Mouse (Mus musculus) cerebellum, postnatal 25 days (tissue): ENCODE measurements at regions not wholly inside any gene's neighbourhood (a gene's known extent, or its start where the extent isn't known, plus 50 kb on each side); places are given as distances from the start of the nearest gene placed in this dataset.

Source experiments
- DNase-seq, 2 experiments: peaks; one replicate each; pipeline ENCODE4 v3.0.0; 2021; ENCODE audit warnings: mixed read lengths in 2 of 2

DNA sequence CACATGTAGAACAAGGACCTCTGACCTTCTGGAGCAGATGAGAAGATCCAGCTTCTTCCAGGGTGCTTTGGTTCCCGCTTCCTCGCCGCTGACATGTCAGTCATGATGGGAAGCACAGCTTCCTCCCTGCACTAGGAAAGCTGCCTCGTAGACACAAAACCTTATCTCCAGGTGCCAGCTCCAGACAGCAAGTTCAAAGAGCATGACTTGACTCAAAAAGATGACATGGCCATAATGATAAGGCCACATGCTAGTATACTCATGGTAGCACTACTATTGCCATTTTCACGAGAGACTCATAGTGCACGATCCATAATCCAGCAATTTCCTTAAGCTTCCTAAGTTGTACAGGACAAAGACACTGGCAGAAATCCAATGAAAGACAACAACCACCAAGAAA is 272.1 kb downstream of the Gm9195 start:
- DNase-seq, result no peak

- no peak for DNase-seq
Measured at GRCm38 (mm10) chr14:72200307-72200706, 291.3 kb downstream of the Gm9195 start.

- DNase-seq, result no peak
Measured at GRCm38 (mm10) chr14:72199900-72200299, 291.7 kb downstream of the Gm9195 start.

DNA sequence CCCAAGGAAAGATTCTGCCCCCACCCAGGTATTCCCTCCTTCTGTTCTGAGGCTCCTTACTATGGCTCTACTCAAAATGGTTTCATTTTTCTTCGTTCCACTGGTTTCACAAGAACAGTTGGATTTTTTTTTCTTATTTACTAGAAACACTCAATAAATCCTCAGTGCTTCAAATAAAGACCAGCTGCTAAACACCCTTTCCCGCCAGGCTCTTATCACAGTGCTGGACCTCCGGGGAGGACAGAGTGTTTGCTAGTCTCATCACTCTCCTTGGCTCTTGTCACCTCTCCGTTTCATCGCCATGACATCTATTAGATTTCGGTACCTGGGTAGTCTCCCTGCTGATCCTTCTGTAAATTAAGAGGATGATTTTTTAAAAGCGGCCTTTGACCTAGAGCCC is 293.7 kb downstream of the Gm9195 start:
- DNase-seq, result no peak

- peak; percentile 44 to 58 for DNase-seq
Measured at GRCm38 (mm10) chr14:72187329-72187984, 304.2 kb downstream of the Gm9195 start.

DNA sequence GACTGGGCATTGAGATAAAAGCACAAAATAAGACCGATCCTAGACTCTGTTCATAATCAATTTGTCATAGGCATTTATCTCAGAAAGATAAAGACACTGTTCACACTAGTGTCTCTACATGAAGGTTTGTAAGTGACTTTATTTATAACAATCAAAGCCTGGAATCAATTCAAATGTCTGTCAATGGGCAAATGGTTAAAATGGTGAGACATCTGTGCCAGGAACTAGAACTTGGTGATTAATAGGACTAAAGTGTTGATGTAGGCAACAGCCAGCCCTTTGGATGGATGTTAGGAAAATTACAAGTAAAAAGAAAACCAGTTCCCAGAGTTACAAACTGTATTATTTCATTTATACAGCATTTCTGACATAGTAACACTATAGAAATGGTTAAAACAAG is 315.9 kb downstream of the Gm9195 start:
- no peak for DNase-seq

DNA sequence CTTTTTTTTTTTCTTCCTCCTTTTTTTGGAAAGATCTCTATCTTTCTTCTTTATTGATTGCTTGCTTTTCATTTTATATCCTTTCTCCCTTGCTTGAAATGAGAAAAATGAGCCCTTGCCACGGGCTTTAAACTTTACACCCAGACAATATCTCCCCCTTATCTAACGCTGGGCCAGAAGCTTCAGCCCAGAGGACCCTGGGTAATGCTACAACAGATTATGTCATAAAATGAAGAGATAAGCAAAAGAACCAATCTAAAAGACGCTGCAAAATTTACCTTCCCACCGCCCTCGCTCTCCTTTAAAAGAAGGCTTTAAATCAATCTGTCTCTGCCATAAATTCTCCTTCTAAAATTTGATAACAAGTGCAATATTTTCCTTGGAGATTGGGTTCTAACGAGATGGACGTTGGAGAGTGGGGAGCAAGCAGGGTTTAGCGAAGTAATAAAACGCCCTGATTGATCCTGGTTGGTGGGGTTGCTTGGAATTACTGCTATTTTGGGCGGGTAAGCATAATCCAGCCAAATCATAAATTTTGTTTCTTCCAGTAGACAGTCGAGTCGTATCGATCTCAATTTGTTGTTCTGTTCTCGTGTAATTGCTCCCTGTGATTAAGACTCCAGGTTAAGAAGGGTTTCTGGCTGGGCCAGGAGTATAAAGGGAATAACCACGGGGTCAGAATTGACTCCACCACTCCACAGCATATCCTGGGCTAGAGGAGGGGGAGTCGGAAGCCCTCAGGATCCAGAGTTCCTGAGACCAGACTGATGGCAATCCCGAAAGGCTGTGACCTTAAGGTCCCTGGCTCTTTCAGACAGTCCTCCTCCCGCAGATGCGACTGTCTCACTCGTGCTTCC is 318.9 kb downstream of the Gm9195 start:
- DNase-seq, result no peak

- no peak for DNase-seq
Measured at GRCm38 (mm10) chr14:72171777-72172176, 319.9 kb downstream of the Gm9195 start.

- DNase-seq, result no peak
Measured at GRCm38 (mm10) chr14:72158537-72159323, 332.9 kb downstream of the Gm9195 start.

DNA sequence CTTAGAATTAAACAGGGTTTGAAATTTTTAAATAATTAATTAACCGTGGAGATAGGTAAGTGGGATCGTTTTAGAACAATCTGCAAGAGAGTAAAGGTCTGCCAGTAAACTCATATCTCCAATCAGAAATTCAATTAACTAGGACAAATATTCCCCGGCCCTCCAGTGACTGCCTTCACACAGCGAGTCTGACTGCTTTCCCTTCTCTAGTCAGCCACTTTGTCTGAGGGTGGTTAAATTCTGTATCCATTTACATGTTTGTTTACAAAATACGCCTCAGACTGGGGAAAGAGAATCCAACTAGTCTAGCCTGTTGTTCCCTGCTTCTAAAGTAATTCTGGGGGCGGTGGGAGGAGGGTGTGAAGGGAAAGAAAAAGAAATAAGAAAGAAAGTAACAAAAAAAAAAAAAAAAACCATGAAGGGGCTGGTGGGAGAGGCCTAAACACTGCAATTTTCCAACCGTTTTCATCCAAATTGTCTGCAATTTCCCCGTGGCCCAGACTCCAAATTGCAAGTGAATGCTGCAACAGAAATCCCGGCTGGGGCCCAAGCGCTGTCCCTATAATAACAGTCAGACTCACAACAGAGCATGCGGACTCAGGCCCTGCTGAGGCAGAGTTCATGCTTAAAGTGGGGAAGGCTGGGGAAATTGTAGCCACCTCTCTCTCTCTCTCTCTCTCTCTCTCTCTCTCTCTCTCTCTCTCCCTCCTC is 336.3 kb downstream of the Gm9195 start:
- DNase-seq, result no peak

DNA sequence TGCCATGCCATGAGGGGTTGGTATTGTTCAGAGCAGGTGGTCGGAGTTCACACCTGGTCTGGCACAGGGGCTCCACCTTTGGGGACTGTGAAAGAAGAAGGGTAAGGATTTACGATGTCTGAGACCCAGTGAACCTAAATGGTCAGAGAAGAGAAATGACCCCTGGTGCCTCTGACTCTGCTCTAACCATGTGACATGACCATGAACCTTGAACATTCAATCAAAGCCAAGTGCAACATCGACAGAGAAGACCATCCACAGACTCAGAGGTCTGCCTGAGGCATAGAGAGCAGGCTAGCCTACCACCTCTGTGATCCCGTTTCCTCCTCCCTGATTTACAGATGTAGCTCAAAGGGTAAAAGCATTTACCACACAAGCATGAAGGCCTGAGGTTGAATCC is 340.0 kb downstream of the Gm9195 start:
- DNase-seq, result no peak

DNA sequence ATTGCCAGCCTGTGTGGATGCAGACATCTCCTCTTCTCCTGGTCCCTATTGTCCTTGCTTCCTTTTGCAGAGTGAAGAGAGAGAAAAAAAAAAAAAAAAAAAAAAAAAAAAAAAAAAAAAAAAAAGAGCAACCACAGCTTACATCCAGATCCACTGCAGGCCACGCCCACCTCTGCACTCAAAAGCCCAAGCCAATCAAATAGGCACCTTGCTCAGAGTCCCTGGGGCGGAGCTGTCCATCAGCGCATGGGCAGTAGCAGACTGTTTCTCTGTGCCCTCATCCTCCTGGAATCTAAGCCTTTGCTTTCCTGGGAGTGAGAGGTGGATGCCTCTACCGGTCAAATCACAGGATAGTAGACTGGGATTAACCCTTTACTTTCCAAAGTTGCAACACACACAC is 342.2 kb downstream of the Gm9195 start:
- peak in 1 of 2 experiments; percentile 22 for DNase-seq

GRCm38 (mm10) chr14:72148886-72149285 is 342.8 kb downstream of the Gm9195 start:
- no peak for DNase-seq

DNA sequence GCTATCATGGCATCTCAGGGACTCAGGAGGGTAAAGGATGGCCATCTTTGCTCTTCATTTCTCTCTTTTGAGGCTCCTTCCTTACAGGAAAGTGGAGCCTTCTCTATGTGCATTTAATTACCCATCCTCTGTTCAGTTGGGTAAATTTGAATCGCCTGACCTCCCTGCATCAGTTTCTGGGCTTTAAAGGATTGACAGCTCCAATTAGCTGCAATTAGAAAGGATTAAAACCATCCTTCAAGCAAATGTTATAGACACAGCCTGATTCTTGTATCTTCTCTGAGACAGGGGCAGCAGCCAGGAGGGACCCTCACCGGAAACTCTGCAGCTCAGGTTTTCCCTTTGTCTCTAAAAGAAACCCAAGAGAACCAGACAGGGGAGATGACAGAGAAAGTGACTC is 345.3 kb downstream of the Gm9195 start:
- DNase-seq, result no peak

DNA sequence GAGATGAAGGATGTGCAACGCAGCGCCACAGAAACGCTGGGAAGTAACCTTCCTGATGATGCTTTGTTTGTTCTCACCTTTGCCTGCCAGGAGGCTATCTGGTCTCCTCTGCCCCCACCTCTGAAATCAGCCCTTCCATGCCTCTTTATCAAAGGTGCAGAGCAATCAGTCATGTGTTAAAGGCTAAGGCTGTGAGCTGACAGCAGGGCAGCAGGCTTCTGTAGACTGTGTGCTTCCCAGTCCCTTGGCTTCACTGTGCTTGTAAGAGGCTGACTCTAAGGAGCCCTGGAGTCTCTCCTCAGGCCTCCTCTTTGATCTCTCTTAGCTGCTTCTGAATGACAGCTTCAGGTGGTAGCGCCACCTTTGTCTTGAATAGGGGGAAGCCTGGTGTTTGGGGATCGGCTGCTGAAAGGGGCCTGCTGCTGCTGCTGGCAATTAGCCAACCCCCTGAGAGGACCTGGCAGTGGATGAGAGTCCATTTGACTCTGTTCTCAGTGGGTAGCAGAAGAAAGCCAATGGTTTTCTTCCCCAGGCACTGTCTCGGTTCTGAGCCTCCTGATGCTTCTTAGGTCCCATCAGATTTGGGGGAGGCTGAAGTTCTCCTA is 348.7 kb downstream of the Gm9195 start:
- DNase-seq, result peak; percentile 37 to 65

GRCm38 (mm10) chr14:72141136-72141535 is 350.5 kb downstream of the Gm9195 start:
- DNase-seq, result no peak

DNA sequence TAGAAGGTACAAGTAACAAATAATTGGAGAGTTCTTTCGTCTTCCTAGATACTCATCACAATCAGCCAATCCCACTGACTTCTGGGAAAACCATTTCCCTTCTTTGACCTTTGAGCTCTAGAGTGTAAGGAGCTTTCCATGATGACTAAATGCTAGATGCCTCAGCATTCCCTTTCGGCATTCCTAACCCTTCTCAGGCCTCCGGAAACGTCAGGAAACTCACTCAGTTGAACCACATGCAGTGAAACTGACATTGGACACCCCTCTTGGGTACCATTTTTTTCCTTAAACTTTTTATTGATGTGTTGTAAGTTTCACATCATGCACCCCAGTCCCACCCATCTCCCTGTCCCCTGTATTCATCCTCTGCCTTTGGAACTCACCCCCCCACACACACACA is 361.5 kb downstream of the Gm9195 start:
- DNase-seq, result no peak

DNA sequence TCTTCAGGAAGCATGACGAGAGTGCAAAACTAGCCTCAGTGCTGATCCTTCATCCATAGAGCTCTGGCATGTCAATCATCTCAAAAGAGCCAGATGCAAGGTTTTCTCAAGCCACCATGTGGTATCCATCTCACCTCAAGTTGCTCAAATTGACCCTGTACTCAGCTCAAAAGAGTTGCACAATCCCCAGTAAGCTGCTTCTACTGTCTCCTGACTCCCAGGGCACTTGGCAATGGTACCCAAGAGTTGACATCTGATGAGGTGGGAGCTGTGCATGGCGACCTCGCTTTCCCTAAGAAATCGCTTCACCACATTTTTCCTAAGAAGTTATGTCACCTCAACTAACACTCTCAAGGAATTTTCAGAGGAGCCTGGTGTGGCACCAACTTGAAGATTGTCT is 369.9 kb downstream of the Gm9195 start:
- DNase-seq, result no peak

- DNase-seq, result no peak
Measured at GRCm38 (mm10) chr14:72121006-72121405, 370.6 kb downstream of the Gm9195 start.

DNA sequence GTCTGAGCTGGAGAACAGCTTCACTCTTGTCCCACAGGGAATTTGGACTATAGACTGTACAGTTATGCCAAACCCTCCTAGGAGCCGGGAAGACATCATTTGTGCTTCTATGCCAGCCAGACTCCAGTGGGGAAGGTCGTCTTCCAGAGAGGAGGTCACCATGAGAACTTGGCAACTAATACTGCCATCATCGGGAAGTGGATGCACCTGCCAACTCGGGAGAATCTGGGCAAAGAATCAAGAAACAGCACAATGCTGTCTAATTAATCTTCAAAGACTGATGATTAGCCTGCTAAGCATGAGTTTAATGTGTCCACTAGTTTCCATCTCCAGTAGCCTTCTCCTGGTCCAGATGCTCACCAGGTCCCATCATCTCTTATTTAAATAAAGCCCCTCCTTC is 374.8 kb downstream of the Gm9195 start:
- DNase-seq, result peak; percentile 58 to 77

DNA sequence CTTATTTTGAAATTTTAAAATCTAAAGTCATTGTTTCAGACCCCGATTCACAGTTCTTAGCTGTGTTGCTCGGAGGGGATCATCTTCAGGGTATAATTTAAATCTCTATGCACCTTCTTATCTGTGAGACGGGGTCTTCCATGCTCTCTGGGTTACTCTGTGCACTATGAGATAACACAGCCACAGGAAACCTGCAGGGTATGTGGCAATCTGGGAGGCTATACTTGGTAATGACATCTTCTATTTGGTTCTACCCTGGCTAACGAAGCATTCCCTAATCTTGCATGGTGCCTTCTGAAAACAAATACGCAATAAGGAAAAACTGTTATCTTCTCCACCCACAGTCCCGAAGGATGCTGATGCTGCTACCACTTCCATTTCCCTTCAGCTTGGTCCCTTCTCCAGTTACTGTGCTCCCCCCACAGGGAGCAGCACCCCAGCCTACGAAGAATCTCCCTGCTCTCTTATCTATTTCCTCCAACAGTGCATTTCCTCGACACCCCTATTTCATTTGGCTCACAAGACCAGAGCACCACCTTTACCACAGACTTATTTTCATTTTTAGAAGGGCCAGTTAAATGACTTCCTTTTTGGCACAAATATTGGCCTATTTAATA is 378.2 kb downstream of the Gm9195 start:
- no peak for DNase-seq

GRCm38 (mm10) chr14:72110689-72111088 is 380.9 kb downstream of the Gm9195 start:
- no peak for DNase-seq
